Mouse (Mus musculus) neural tube, embryonic 14.5 days (tissue): ENCODE data around the gene Ddr1. TPM values are rescaled to one million over a fixed set of nuclear protein-coding genes. Genes with fewer than 3 reads are reported as not detected.

Experiments
- ATAC-seq: fragments of 200-750 bp; cut with Nextera tagmentation; 2 replicates; pipeline ENCODE4 v1.8.0; 2017; ENCODE audit warnings: low read depth, mild to moderate bottlenecking, moderate TSS enrichment, moderate library complexity
- H3K27ac ChIP-seq: fragments of 300-500 bp; sonication (generic); 2 replicates; pipeline ENCODE4 v1.5.1; 2014; ENCODE audit warnings: low read depth, mild to moderate bottlenecking, control low read depth, low read length, moderate library complexity, mixed read lengths
- H3K27me3 ChIP-seq: fragments of 300-500 bp; sonication (generic); 2 replicates; pipeline ENCODE4 v1.6.1; 2014; ENCODE audit warnings: low read length; ENCODE audit not compliant: control insufficient read depth, insufficient read depth
- H3K36me3 ChIP-seq: fragments of 300-500 bp; sonication (generic); 2 replicates; pipeline ENCODE4 v1.6.1; 2014; ENCODE audit warnings: low read length, mixed read lengths; ENCODE audit not compliant: control insufficient read depth, insufficient read depth
- H3K4me1 ChIP-seq: fragments of 300-500 bp; sonication (generic); 2 replicates; pipeline ENCODE4 v1.6.1; 2014; ENCODE audit warnings: low read length; ENCODE audit not compliant: control insufficient read depth, insufficient read depth
- H3K4me2 ChIP-seq: fragments of 300-500 bp; sonication (generic); 2 replicates; pipeline ENCODE4 v1.6.1; 2014; ENCODE audit warnings: mild to moderate bottlenecking, low read depth, low read length, control low read depth
- H3K4me3 ChIP-seq: fragments of 300-500 bp; sonication (generic); 2 replicates; pipeline ENCODE4 v1.5.1; 2014; ENCODE audit warnings: low read depth, low read length, control low read depth, mixed read lengths
- H3K9ac ChIP-seq: fragments of 300-500 bp; sonication (generic); replicated peaks from 2 replicates; pipeline ENCODE4 v1.6.1; 2014; ENCODE audit warnings: low read depth, mild to moderate bottlenecking, control low read depth, low read length, mixed read lengths
- H3K9me3 ChIP-seq: fragments of 300-500 bp; sonication (generic); 2 replicates; pipeline ENCODE4 v1.6.1; 2016; ENCODE audit warnings: low read length; ENCODE audit not compliant: control insufficient read depth
- WGBS: fragments of 180-500 bp; shearing (Covaris S2); extraction: QIAGEN DNeasy Blood & Tissue Kit; methylation state at CpG from one replicate; pipeline ENCODE4 v1.1.7; 2014; 5-methylcytosine and 5-hydroxymethylcytosine counted together
- polyA plus RNA-seq: library from polyadenylated mRNA; unstranded; fragments of >200 nt; fragmentation: Nextera tagmentation; extraction: Ambion mirVana; gene quantifications from 2 replicates; pipeline ENCODE4 v1.2.1, GENCODE M21; 2014

Ddr1 gene
- polyA plus RNA-seq, 1 experiment from 2014 or later: 48.6 TPM

- under 1% methylated on average over 61 of the region's 61 CpGs for WGBS
- peak within 1 kb of the TSS; percentile 73 for H3K4me3 ChIP-seq
- peak within 1 kb of the TSS; percentile 97 for H3K4me2 ChIP-seq
- H3K9me3 ChIP-seq: no peaks in the 10 kb centered on the region
- H3K27ac ChIP-seq: peak within 1 kb of the TSS; percentile 79
- H3K36me3 ChIP-seq: no peaks in the 10 kb centered on the region
- ATAC-seq: peak; percentile 90
- peaks cover 5% of the 10 kb centered on the region; the same call in 1 of the 2 replicates for H3K4me1 ChIP-seq
- H3K9ac ChIP-seq: peak within 1 kb of the TSS; percentile 79
- H3K27me3 ChIP-seq: no peaks in the 10 kb centered on the region
Observed at GRCm38 (mm10) chr17:35667334-35668065, 36.9 kb downstream of the Ddr1 start, which contains the start of gene Vars2. Gene Vars2, minus strand, starts transcription at chr17:35667592.

GRCm38 (mm10) chr17:35666851-35667256 is 37.6 kb downstream of the Ddr1 start:
- H3K4me3 ChIP-seq: peak overlapping the region; percentile 73
- H3K27ac ChIP-seq: peak overlapping the region; percentile 79
- H3K4me2 ChIP-seq: peak overlapping the region; percentile 97
- peak overlapping the region; percentile 79 for H3K9ac ChIP-seq
- H3K9me3 ChIP-seq: no peaks in the 10 kb centered on the region
- ATAC-seq: peak; percentile 62
- 5% methylated on average over 13 of the region's 13 CpGs for WGBS
- peaks cover 2% of the 10 kb centered on the region; the same call in 1 of the 2 replicates for H3K36me3 ChIP-seq
- peaks cover 5% of the 10 kb centered on the region; the same call in 1 of the 2 replicates for H3K4me1 ChIP-seq
- H3K27me3 ChIP-seq: no peaks in the 10 kb centered on the region

GRCm38 (mm10) chr17:35665957-35666515 is 38.4 kb downstream of the Ddr1 start:
- no peaks in the 10 kb centered on the region for H3K27me3 ChIP-seq
- H3K36me3 ChIP-seq: peaks cover 10% of the 10 kb centered on the region
- peaks cover 5% of the 10 kb centered on the region; the same call in 1 of the 2 replicates for H3K4me1 ChIP-seq
- WGBS: 83% methylated on average over 17 of the region's 17 CpGs
- no peak overlapping the region for H3K4me3 ChIP-seq
- H3K27ac ChIP-seq: no peak overlapping the region
- no peak for ATAC-seq
- peak overlapping the region; percentile 97; the same call in 1 of the 2 replicates for H3K4me2 ChIP-seq
- no peak overlapping the region for H3K9ac ChIP-seq
- H3K9me3 ChIP-seq: no peaks in the 10 kb centered on the region

GRCm38 (mm10) chr17:35653086-35653485 is 51.3 kb downstream of the Ddr1 start:
- Histone ChIP-seq H3K4me2 (no peak overlapping the region), H3K9ac (no peak overlapping the region), H3K27ac (no peak overlapping the region), H3K36me3 (peaks cover 22% of the 10 kb centered on the region), H3K27me3 (no peaks in the 10 kb centered on the region), H3K9me3 (no peaks in the 10 kb centered on the region), H3K4me3 (no peak overlapping the region), H3K4me1 (no peaks in the 10 kb centered on the region)
- no peak for ATAC-seq
- WGBS: 88% methylated on average over 2 of the region's 2 CpGs

- ATAC-seq: no peak
- no peak overlapping the region for H3K27ac ChIP-seq
- no peaks in the 10 kb centered on the region for H3K36me3 ChIP-seq
- H3K9me3 ChIP-seq: no peaks in the 10 kb centered on the region
- H3K4me3 ChIP-seq: no peak overlapping the region
- H3K4me1 ChIP-seq: no peaks in the 10 kb centered on the region
- H3K9ac ChIP-seq: no peak overlapping the region
- H3K27me3 ChIP-seq: no peaks in the 10 kb centered on the region
- 67% methylated on average over 2 of the region's 2 CpGs for WGBS
- no peak overlapping the region for H3K4me2 ChIP-seq
Observed at GRCm38 (mm10) chr17:35649429-35649828, 55.0 kb downstream of the Ddr1 start.

- H3K4me2 ChIP-seq: no peak within 1 kb of the TSS
- H3K27me3 ChIP-seq: no peaks in the 10 kb centered on the region
- ATAC-seq: no peak
- H3K9me3 ChIP-seq: no peaks in the 10 kb centered on the region
- H3K27ac ChIP-seq: no peak within 1 kb of the TSS
- no peak within 1 kb of the TSS for H3K4me3 ChIP-seq
- H3K4me1 ChIP-seq: no peaks in the 10 kb centered on the region
- WGBS: 80% methylated on average over 13 of the region's 13 CpGs
- H3K9ac ChIP-seq: no peak within 1 kb of the TSS
- no peaks in the 10 kb centered on the region for H3K36me3 ChIP-seq
Observed at GRCm38 (mm10) chr17:35643609-35644236, 60.7 kb downstream of the Ddr1 start, which contains the start of gene Mucl3. Gene Mucl3, minus strand, starts transcription at chr17:35643695.

GRCm38 (mm10) chr17:35639352-35639751 is 65.1 kb downstream of the Ddr1 start:
- Histone ChIP-seq H3K4me2 (no peak overlapping the region), H3K27me3 (no peaks in the 10 kb centered on the region), H3K36me3 (no peaks in the 10 kb centered on the region), H3K4me1 (no peaks in the 10 kb centered on the region), H3K27ac (no peak overlapping the region), H3K9ac (no peak overlapping the region), H3K4me3 (no peak overlapping the region), H3K9me3 (no peaks in the 10 kb centered on the region)
- no peak for ATAC-seq
- WGBS: 85% methylated on average over 6 of the region's 6 CpGs

- 26% methylated on average over 14 of the region's 14 CpGs for WGBS
- Histone ChIP-seq H3K9me3 (no peaks in the 10 kb centered on the region), H3K36me3 (no peaks in the 10 kb centered on the region), H3K4me3 (no peak overlapping the region), H3K4me1 (0 out of 2 replicates have a peak, but pooled peaks cover 3% of the 10 kb centered on the region), H3K4me2 (no peak overlapping the region), H3K27me3 (no peaks in the 10 kb centered on the region), H3K9ac (no peak overlapping the region), H3K27ac (no peak overlapping the region)
- ATAC-seq: peak; percentile 82
Observed at GRCm38 (mm10) chr17:35638475-35639190, 65.8 kb downstream of the Ddr1 start.
